Mouse (Mus musculus) embryonic facial prominence, embryonic 13.5 days (tissue): ENCODE data around the gene Gnb5. TPM values are rescaled to one million over a fixed set of nuclear protein-coding genes. Genes with fewer than 3 reads are reported as not detected.
"Not testable (repeated sequence)": the region's sequence is repeated elsewhere in the genome, so short reads cannot be mapped to it uniquely, and the experiment has no call there.

Source experiments
- ATAC-seq: fragments of 200-750 bp; cut with Nextera tagmentation; 2 replicates; pipeline ENCODE4 v1.8.0; 2017; ENCODE audit warnings: low read depth; ENCODE audit not compliant: insufficient number of reproducible peaks, insufficient read depth, low FRiP score, low TSS enrichment
- H3K27ac ChIP-seq: fragments of 300-500 bp; sonication (generic); 2 replicates; pipeline ENCODE4 v1.5.1; 2015; ENCODE audit warnings: moderate library complexity, mild to moderate bottlenecking, inconsistent platforms
- H3K27me3 ChIP-seq: fragments of 300-500 bp; sonication (generic); 2 replicates; pipeline ENCODE4 v1.6.1; 2015; ENCODE audit warnings: mild to moderate bottlenecking, inconsistent platforms
- H3K36me3 ChIP-seq: fragments of 300-500 bp; sonication (generic); 2 replicates; pipeline ENCODE4 v1.6.1; 2015; ENCODE audit warnings: mild to moderate bottlenecking, inconsistent platforms
- H3K4me1 ChIP-seq: fragments of 300-500 bp; sonication (generic); 2 replicates; pipeline ENCODE4 v1.6.1; 2015; ENCODE audit warnings: inconsistent platforms
- H3K4me2 ChIP-seq: fragments of 300-500 bp; sonication (generic); 2 replicates; pipeline ENCODE4 v1.6.1; 2015; ENCODE audit warnings: moderate library complexity, mild to moderate bottlenecking, inconsistent platforms
- H3K4me3 ChIP-seq: fragments of 300-500 bp; sonication (generic); 2 replicates; pipeline ENCODE4 v1.5.1; 2015; ENCODE audit warnings: mild to moderate bottlenecking, inconsistent platforms
- H3K9ac ChIP-seq: fragments of 300-500 bp; sonication (generic); 2 replicates; pipeline ENCODE4 v1.6.1; 2015; ENCODE audit warnings: mild to moderate bottlenecking, inconsistent platforms
- H3K9me3 ChIP-seq: fragments of 300-500 bp; sonication (generic); 2 replicates; pipeline ENCODE4 v1.6.1; 2016; ENCODE audit warnings: inconsistent platforms
- WGBS: fragments of 180-500 bp; shearing (Covaris S2); methylation state at CpG from one replicate; pipeline ENCODE4 v1.1.7; 2015; ENCODE audit warnings: mixed read lengths; 5-methylcytosine and 5-hydroxymethylcytosine counted together
- polyA plus RNA-seq: library from polyadenylated mRNA; unstranded; fragments of >200 nt; fragmentation: Nextera tagmentation; extraction: Ambion mirVana; gene quantifications from 2 replicates; pipeline ENCODE4 v1.2.1, GENCODE M21; 2015

Gnb5 gene
- polyA plus RNA-seq, 1 experiment from 2014 or later = 33.4 TPM

GRCm38 (mm10) chr9:75362201-75362600 lies 56.1 kb downstream of the Gnb5 start:
- Histone ChIP-seq H3K9me3 (no peaks in the 10 kb centered on the region), H3K4me1 (no peaks in the 10 kb centered on the region), H3K36me3 (no peaks in the 10 kb centered on the region), H3K9ac (no peak overlapping the region), H3K4me2 (no peak overlapping the region), H3K27ac (no peak overlapping the region), H3K27me3 (no peaks in the 10 kb centered on the region), H3K4me3 (no peak overlapping the region)
- 85% methylated on average over 4 of the region's 4 CpGs for WGBS
- no peak for ATAC-seq

DNA sequence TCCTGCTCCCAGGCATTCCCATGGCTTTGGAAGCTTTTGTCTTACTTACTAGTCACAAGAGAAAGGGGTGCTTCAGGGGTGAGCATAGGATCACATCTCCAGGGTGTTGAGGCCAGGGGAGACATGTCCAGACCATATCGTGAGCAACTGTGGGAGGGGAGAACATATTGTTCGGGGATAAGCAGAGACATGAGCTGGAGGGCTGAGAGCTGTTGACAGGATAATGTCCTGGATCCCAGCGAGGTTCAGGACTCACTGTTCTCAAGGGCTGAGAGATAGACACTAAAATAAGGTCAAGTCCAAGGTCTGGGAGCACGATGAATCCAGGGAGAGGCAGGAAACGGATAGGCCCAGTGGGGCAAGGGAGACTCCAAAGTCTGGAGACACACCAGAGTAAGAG lies 56.9 kb downstream of the Gnb5 start:
- no peaks in the 10 kb centered on the region for H3K9me3 ChIP-seq
- WGBS = 70% methylated on average over 5 of the region's 5 CpGs
- H3K4me1 ChIP-seq = no peaks in the 10 kb centered on the region
- H3K27me3 ChIP-seq = no peaks in the 10 kb centered on the region
- no peak overlapping the region for H3K9ac ChIP-seq
- no peaks in the 10 kb centered on the region for H3K36me3 ChIP-seq
- no peak for ATAC-seq
- no peak overlapping the region for H3K4me3 ChIP-seq
- H3K27ac ChIP-seq = no peak overlapping the region
- H3K4me2 ChIP-seq = no peak overlapping the region

- not testable (repeated sequence) for H3K4me3 ChIP-seq, ATAC-seq, H3K27me3 ChIP-seq, H3K4me1 ChIP-seq, H3K4me2 ChIP-seq, H3K9me3 ChIP-seq, H3K27ac ChIP-seq, H3K36me3 ChIP-seq, H3K9ac ChIP-seq
- WGBS = 71% methylated on average over 7 of the region's 7 CpGs
Measured at GRCm38 (mm10) chr9:75363702-75364101, 57.6 kb downstream of the Gnb5 start.

- Histone ChIP-seq H3K36me3 (no peaks in the 10 kb centered on the region), H3K27ac (no peak overlapping the region), H3K4me1 (no peaks in the 10 kb centered on the region), H3K4me2 (no peak overlapping the region), H3K9ac (no peak overlapping the region), H3K27me3 (no peaks in the 10 kb centered on the region), H3K4me3 (no peak overlapping the region), H3K9me3 (no peaks in the 10 kb centered on the region)
- 76% methylated on average over 4 of the region's 4 CpGs for WGBS
- ATAC-seq = no peak
Measured at GRCm38 (mm10) chr9:75365195-75365594, 59.1 kb downstream of the Gnb5 start.

DNA sequence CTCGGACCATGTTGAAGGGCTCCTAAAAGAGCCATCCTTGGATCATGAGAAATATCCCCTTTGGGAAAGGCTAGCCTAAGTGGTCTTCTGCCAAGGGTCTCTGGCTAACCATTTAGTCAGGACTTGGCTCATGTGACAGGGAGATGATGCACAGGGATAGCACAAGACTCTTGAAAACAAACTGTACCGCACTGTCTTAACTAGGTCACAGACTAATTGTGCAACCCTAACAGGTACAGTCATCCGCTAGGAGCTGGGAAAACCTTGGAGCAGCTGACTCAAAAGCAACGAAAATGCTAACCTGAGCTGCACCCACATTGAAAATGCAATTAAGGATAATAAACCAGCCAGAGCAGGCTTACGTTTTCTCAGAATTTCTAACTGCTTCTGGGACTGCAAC lies 60.1 kb downstream of the Gnb5 start:
- Histone ChIP-seq H3K4me3 (no peak overlapping the region), H3K9me3 (no peaks in the 10 kb centered on the region), H3K36me3 (no peaks in the 10 kb centered on the region), H3K4me1 (no peaks in the 10 kb centered on the region), H3K4me2 (no peak overlapping the region), H3K27me3 (no peaks in the 10 kb centered on the region), H3K9ac (no peak overlapping the region), H3K27ac (no peak overlapping the region)
- no peak for ATAC-seq
- WGBS = 64% methylated on average over 5 of the region's 5 CpGs

DNA sequence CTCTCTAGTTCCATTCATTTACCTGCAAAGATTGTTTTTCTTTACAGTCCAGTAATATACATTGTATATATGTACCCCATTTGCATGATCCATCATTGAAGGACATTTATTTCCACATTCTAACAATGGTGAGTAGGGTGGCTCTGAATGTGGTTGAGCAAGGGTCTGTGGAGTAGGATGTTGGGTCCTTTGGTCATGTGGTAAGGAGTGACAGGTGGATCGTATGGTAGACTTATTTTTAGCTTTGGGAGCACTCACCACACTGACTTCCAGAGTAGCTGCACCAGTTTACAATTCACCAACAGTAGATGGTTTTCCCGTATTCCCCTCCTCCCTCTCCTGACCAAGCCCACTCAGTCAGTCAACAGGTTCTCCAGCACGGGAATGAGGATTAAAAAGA lies 62.7 kb downstream of the Gnb5 start:
- H3K9ac ChIP-seq = no peak overlapping the region
- no peaks in the 10 kb centered on the region for H3K9me3 ChIP-seq
- no peaks in the 10 kb centered on the region for H3K27me3 ChIP-seq
- H3K4me2 ChIP-seq = no peak overlapping the region
- no peak overlapping the region for H3K4me3 ChIP-seq
- 74% methylated on average over 3 of the region's 3 CpGs for WGBS
- no peaks in the 10 kb centered on the region for H3K36me3 ChIP-seq
- no peaks in the 10 kb centered on the region for H3K4me1 ChIP-seq
- no peak overlapping the region for H3K27ac ChIP-seq
- no peak for ATAC-seq

GRCm38 (mm10) chr9:75375606-75376005 lies 69.5 kb downstream of the Gnb5 start:
- no peak overlapping the region for H3K27ac ChIP-seq
- WGBS = 93% methylated on average over 9 of the region's 9 CpGs
- no peak for ATAC-seq

DNA sequence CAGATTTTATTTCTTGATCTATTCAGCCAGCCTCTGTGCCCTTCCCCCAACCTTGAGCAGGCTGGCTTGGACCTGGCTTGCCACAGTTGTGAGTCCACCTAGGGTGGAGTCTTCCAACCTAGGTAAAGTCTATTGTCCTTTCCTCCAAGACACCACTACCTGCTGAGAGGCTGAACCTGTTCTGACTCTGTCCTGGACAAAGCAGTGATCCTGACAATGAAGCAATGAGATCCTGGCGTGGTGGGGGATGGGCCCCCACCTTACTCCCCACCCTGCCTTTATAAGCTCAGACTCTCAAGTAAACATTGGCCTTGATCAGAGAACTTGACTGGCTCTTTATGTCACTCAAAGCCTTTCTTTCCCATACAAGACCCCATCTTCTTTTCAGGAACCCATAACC lies 70.3 kb downstream of the Gnb5 start:
- ATAC-seq = no peak
- H3K4me1 ChIP-seq = no peaks in the 10 kb centered on the region

More at GRCm38 (mm10) chr9:75375606-75376005, 69.5 kb downstream of the Gnb5 start:
- H3K36me3 ChIP-seq = no peaks in the 10 kb centered on the region
- H3K4me2 ChIP-seq = no peak overlapping the region
- H3K4me1 ChIP-seq = no peaks in the 10 kb centered on the region
- H3K9ac ChIP-seq = no peak overlapping the region
- no peaks in the 10 kb centered on the region for H3K9me3 ChIP-seq
- H3K27me3 ChIP-seq = no peaks in the 10 kb centered on the region
- H3K4me3 ChIP-seq = no peak overlapping the region

DNA sequence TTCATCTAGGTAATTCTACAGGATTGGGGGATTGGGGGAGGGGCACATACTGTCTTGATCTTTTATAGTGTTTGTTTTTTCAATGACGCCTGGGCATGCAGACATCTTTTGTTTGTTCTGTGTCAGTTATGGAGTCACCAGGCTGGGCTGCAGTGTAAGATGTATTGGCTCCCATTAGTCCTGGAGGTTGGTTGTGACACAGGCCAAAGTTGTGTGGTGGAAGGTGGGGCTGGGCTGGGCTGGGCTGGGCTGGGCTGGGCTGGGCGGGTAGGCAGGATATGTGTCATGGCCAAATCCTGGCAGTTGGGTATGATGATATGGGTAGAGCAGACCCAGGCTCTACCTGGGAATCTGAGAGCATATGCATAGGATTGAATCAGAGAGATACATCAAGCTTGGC lies 72.7 kb downstream of the Gnb5 start:
- H3K4me1 ChIP-seq = no peaks in the 10 kb centered on the region
- H3K36me3 ChIP-seq = no peaks in the 10 kb centered on the region
- H3K4me2 ChIP-seq = no peak overlapping the region
- H3K9ac ChIP-seq = no peak overlapping the region
- H3K9me3 ChIP-seq = no peaks in the 10 kb centered on the region
- no peak overlapping the region for H3K27ac ChIP-seq
- WGBS = 85% methylated on average over 2 of the region's 2 CpGs
- H3K27me3 ChIP-seq = no peaks in the 10 kb centered on the region
- no peak overlapping the region for H3K4me3 ChIP-seq
- no peak for ATAC-seq

More for the DNA sequence above, 70.3 kb downstream of the Gnb5 start:
- no peaks in the 10 kb centered on the region for H3K27me3 ChIP-seq
- H3K4me3 ChIP-seq = no peak overlapping the region
- H3K36me3 ChIP-seq = no peaks in the 10 kb centered on the region
- H3K27ac ChIP-seq = no peak overlapping the region
- H3K9ac ChIP-seq = no peak overlapping the region
- H3K4me2 ChIP-seq = no peak overlapping the region
- no peaks in the 10 kb centered on the region for H3K9me3 ChIP-seq
- 71% methylated on average over 1 of the region's 1 CpGs for WGBS

DNA sequence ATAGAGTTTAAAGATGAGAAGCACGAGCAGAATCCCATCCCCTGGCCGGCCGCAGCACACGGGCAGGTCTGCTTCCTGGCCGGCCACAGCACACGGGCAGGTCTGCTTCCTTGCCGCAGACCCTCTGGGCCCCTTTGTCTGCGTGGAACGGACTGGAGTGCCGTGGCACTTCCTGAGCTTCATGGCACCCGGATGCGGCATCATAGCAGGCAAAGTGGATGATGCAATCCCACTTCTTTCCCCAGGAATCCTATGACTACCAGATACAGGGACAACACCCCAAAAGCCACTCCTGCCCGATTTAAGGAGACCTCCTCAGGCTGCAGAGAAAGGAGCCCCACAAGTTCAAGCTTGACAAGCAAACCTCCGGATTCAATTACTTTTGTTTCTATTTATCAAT lies 76.7 kb downstream of the Gnb5 start:
- no peaks in the 10 kb centered on the region for H3K4me1 ChIP-seq
- no peak overlapping the region for H3K9ac ChIP-seq
- WGBS = 89% methylated on average over 14 of the region's 14 CpGs
- no peak overlapping the region for H3K4me2 ChIP-seq
- no peaks in the 10 kb centered on the region for H3K9me3 ChIP-seq
- no peak overlapping the region for H3K4me3 ChIP-seq
- no peaks in the 10 kb centered on the region for H3K27me3 ChIP-seq
- peaks cover 27% of the 10 kb centered on the region for H3K36me3 ChIP-seq
- no peak overlapping the region for H3K27ac ChIP-seq
- no peak for ATAC-seq

GRCm38 (mm10) chr9:75383785-75384184 lies 77.7 kb downstream of the Gnb5 start:
- no peak for ATAC-seq
- Histone ChIP-seq H3K4me1 (no peaks in the 10 kb centered on the region), H3K36me3 (peaks cover 33% of the 10 kb centered on the region), H3K27ac (no peak overlapping the region), H3K4me3 (no peak overlapping the region), H3K9me3 (no peaks in the 10 kb centered on the region), H3K4me2 (no peak overlapping the region), H3K9ac (no peak overlapping the region), H3K27me3 (no peaks in the 10 kb centered on the region)
- WGBS = 86% methylated on average over 9 of the region's 9 CpGs

GRCm38 (mm10) chr9:75384337-75384962 lies 78.4 kb downstream of the Gnb5 start:
- Histone ChIP-seq H3K27ac (no peak overlapping the region), H3K9me3 (no peaks in the 10 kb centered on the region), H3K9ac (no peak overlapping the region), H3K4me2 (no peak overlapping the region), H3K4me1 (no peaks in the 10 kb centered on the region), H3K36me3 (peaks cover 40% of the 10 kb centered on the region), H3K4me3 (no peak overlapping the region), H3K27me3 (no peaks in the 10 kb centered on the region)
- no peak for ATAC-seq
- WGBS = 88% methylated on average over 3 of the region's 3 CpGs
